ENCODE assay signal across 9 mouse cellular contexts in genomic region chr5:126623205-126623604, GRCm38 (mm10).
DNase-seq lines count a peak whose midpoint lies in the region; ATAC-seq and TF ChIP-seq lines count a peak whose summit lies in the region.
"Had no signal": no experiment of that assay in that cellular context is flagged by ENCODE, and none has a peak within 500 bp of the region (broad histone marks: within the 10 kb centered on the region; RNA-seq: fewer than 3 reads in every experiment).

No protein-coding gene starts in this region.

- no peaks in the 10 kb centered on the region for H3K4me1 ChIP-seq in intestine, postnatal 0 days (replicated peaks; ENCODE audit: control insufficient read depth, insufficient read depth, low read length)
- no peaks in the 10 kb centered on the region for H3K4me1 ChIP-seq in intestine, embryonic 16.5 days (ENCODE audit: control insufficient read depth, insufficient read depth, low read length)
- H3K4me1 ChIP-seq: limb, embryonic 13.5 days had no signal

- no peak overlapping the region for H3K9ac ChIP-seq in intestine, postnatal 0 days (ENCODE audit: low read depth, low read length)
- no peak overlapping the region for H3K9ac ChIP-seq in intestine, embryonic 16.5 days (ENCODE audit: low read depth, low read length)
- H3K9ac ChIP-seq: limb, embryonic 13.5 days had no signal

- no peak overlapping the region for H3K27ac ChIP-seq in intestine, postnatal 0 days (ENCODE audit: low read depth, low read length)
- H3K27ac ChIP-seq in intestine, embryonic 16.5 days (ENCODE audit: low read length): no peak overlapping the region
- H3K27ac ChIP-seq: limb, embryonic 13.5 days had no signal

- ATAC-seq in intestine, postnatal 0 days: no peak
- ATAC-seq in intestine, embryonic 16.5 days: no peak
- ATAC-seq in megakaryocyte, adult 5-6 weeks (ENCODE audit: poor library complexity, severe bottlenecking): no peak

- H3K36me3 ChIP-seq in intestine, postnatal 0 days (ENCODE audit: control insufficient read depth, insufficient read depth): no peaks in the 10 kb centered on the region
- H3K36me3 ChIP-seq in intestine, embryonic 16.5 days (ENCODE audit: control insufficient read depth, insufficient read depth, low read length): no peaks in the 10 kb centered on the region
- H3K36me3 ChIP-seq: limb, embryonic 13.5 days had no signal

- no peaks in the 10 kb centered on the region for H3K9me3 ChIP-seq in intestine, postnatal 0 days (ENCODE audit: control insufficient read depth)
- H3K9me3 ChIP-seq in intestine, embryonic 16.5 days (ENCODE audit: control insufficient read depth, low read length): no peaks in the 10 kb centered on the region
- H3K9me3 ChIP-seq: limb, embryonic 13.5 days had no signal

- peak; percentile 71 for DNase-seq in R1 (ENCODE audit: low read depth, low spot score)
- DNase-seq in cerebellum, postnatal 36 days: peak; percentile 31 to 35
- peak; percentile 72 for DNase-seq in layer of hippocampus, adult 11-12 months (ENCODE audit: low spot score)
- DNase-seq in lung, postnatal 14 days: peak; percentile 3
- no peak for DNase-seq in urinary bladder, postnatal 10 days (ENCODE audit: low spot score)

- WGBS in intestine, postnatal 0 days: 5% methylated on average over 6 of the region's 6 CpGs
- WGBS in intestine, embryonic 16.5 days: 10% methylated on average over 6 of the region's 6 CpGs

- no peaks in the 10 kb centered on the region for H3K27me3 ChIP-seq in intestine, postnatal 0 days (replicated peaks; ENCODE audit: control insufficient read depth, insufficient read depth, low read length)
- no peaks in the 10 kb centered on the region for H3K27me3 ChIP-seq in intestine, embryonic 16.5 days (replicated peaks; ENCODE audit: control insufficient read depth, insufficient read depth, low read length)
- H3K27me3 ChIP-seq: limb, embryonic 13.5 days had no signal

- no peak overlapping the region for H3K4me2 ChIP-seq in intestine, postnatal 0 days (replicated peaks; ENCODE audit: low read depth)
- no peak overlapping the region for H3K4me2 ChIP-seq in intestine, embryonic 16.5 days (ENCODE audit: low read depth, low read length)
- H3K4me2 ChIP-seq: limb, embryonic 13.5 days had no signal

- H3K4me3 ChIP-seq in intestine, postnatal 0 days (ENCODE audit: low read depth, low read length): no peak overlapping the region
- H3K4me3 ChIP-seq in intestine, embryonic 16.5 days (ENCODE audit: low read length): no peak overlapping the region
- H3K4me3 ChIP-seq: limb, embryonic 13.5 days had no signal

- peak; percentile 64 for TF ChIP-seq CTCF in intestine, postnatal 0 days (IDR thresholded peaks at IDR 0.05; ENCODE audit: low read depth)
